Mouse (Mus musculus): Measurements from ENCODE around the gene Rock2.

GRCm38 (mm10) chr12:16853431-16854165, 41.1 kb upstream of the Rock2 start:
- TF ChIP-seq CTCF (IDR thresholded peaks at IDR 0.05; ENCODE audit: low read depth, low read length) (no peak), GATA1 (IDR thresholded peaks at IDR 0.05; ENCODE audit: borderline replicate concordance, low read length) (no peak), TAL1 (conservative IDR thresholded peaks at IDR 0.05; ENCODE audit: low read depth, low read length) (no peak), POLR2AphosphoS5 (IDR thresholded peaks at IDR 0.05; ENCODE audit: insufficient replicate concordance, low read depth, low read length) (no peak), GATA2 (IDR thresholded peaks at IDR 0.05; ENCODE audit: borderline replicate concordance, low read depth, low read length) (no peak)
